Mouse (Mus musculus): ENCODE results near the gene Ccnd2. TPM values are rescaled to one million over a fixed set of nuclear protein-coding genes. Genes with fewer than 3 reads are reported as not detected.

The Ccnd2 gene
- total RNA-seq, 2 experiments from 2014 or later: 118 to 128 TPM

- DNase-seq (ENCODE audit: low spot score in 2 of 2): peak in 1 of 2 experiments; percentile 29
Measured at GRCm38 (mm10) chr6:127149303-127149943, 2.6 kb downstream of the Ccnd2 start.

- DNase-seq (ENCODE audit: low spot score in 2 of 2): peak in 1 of 2 experiments; percentile 39
Measured at GRCm38 (mm10) chr6:127148526-127149302, 3.3 kb downstream of the Ccnd2 start.

GRCm38 (mm10) chr6:127147665-127148064 is 4.3 kb downstream of the Ccnd2 start:
- DNase-seq (ENCODE audit: low spot score in 2 of 2): peak in 1 of 2 experiments; percentile 83

GRCm38 (mm10) chr6:127146322-127146947 is 5.6 kb downstream of the Ccnd2 start:
- no peak for DNase-seq (ENCODE audit: low spot score in 2 of 2)

GRCm38 (mm10) chr6:127145464-127146190 is 6.4 kb downstream of the Ccnd2 start:
- DNase-seq (ENCODE audit: low spot score in 2 of 2): no peak

- DNase-seq (ENCODE audit: low spot score in 2 of 2): no peak
Measured at GRCm38 (mm10) chr6:127143576-127144288, 8.3 kb downstream of the Ccnd2 start.

- peak in 1 of 2 experiments; percentile 22 for DNase-seq (ENCODE audit: low spot score in 2 of 2)
Measured at GRCm38 (mm10) chr6:127143124-127143520, 8.9 kb downstream of the Ccnd2 start.

- DNase-seq (ENCODE audit: low spot score in 2 of 2): peak in 1 of 2 experiments; percentile 59
Measured at GRCm38 (mm10) chr6:127142154-127143123, 9.6 kb downstream of the Ccnd2 start.

GRCm38 (mm10) chr6:127138962-127139361 is 13.0 kb downstream of the Ccnd2 start:
- DNase-seq (ENCODE audit: low spot score in 2 of 2): peak in 1 of 2 experiments; percentile 64

- no peak for DNase-seq (ENCODE audit: low spot score in 2 of 2)
Measured at GRCm38 (mm10) chr6:127133433-127134245, 18.4 kb downstream of the Ccnd2 start.

- DNase-seq (ENCODE audit: low spot score in 2 of 2): no peak
Measured at GRCm38 (mm10) chr6:127132719-127133118, 19.3 kb downstream of the Ccnd2 start.

- DNase-seq (ENCODE audit: low spot score in 2 of 2): no peak
Measured at GRCm38 (mm10) chr6:127131946-127132345, 20.0 kb downstream of the Ccnd2 start.

- no peak for DNase-seq (ENCODE audit: low spot score in 2 of 2)
Measured at GRCm38 (mm10) chr6:127130377-127130776, 21.6 kb downstream of the Ccnd2 start.

- DNase-seq (ENCODE audit: low spot score in 2 of 2): no peak
Measured at GRCm38 (mm10) chr6:127129659-127130058, 22.3 kb downstream of the Ccnd2 start.

GRCm38 (mm10) chr6:127123506-127123905 is 28.5 kb downstream of the Ccnd2 start:
- DNase-seq (ENCODE audit: low spot score in 2 of 2): no peak

GRCm38 (mm10) chr6:127122996-127123395 is 29.0 kb downstream of the Ccnd2 start:
- DNase-seq (ENCODE audit: low spot score in 2 of 2): no peak

GRCm38 (mm10) chr6:127122221-127122806 is 29.7 kb downstream of the Ccnd2 start:
- no peak for DNase-seq (ENCODE audit: low spot score in 2 of 2)

GRCm38 (mm10) chr6:127114753-127115456 is 37.1 kb downstream of the Ccnd2 start:
- peak in 1 of 2 experiments; percentile 56 for DNase-seq (ENCODE audit: low spot score in 2 of 2)
